8 mouse cellular contexts compared by ENCODE assay signal in the genomic region with DNA sequence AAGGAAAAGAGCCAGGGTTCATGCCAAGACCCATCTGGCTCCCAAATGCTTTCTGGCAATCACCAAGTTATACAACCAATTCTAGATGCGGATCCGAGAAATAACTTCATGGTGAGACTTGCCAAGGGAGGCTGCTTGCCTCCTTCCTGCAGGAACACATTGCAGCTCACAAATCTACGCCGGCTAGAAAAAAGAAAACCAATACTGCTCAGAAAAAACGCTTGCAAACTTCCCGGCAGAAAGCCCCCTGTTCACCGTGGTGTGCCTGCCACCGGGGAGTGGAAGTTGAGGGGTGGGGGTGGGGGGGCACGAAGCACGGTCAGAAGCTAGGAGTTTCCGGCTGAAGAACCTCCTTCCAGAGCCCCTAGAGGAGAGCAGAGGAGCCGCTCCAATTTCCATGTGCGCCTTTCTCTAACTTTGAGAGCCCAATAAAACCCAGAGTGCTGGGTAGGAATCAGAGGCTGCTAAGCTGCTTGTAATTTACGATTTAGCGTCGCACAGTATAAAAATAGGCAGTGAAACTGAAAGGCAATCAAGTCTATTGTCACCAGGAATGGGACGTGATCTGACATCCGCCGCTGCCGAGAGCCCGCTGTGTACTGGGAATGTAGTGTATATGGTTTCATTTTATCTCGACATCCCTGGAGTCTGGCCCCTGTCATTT.
DNase-seq lines count a peak whose midpoint lies in the region; ATAC-seq and TF ChIP-seq lines count a peak whose summit lies in the region.

No protein-coding gene starts in this region.

- H3K4me3 ChIP-seq in forebrain, postnatal 0 days (ENCODE audit: low read depth, low read length), result peak overlapping the region; percentile 19
- H3K4me3 ChIP-seq in hindbrain, embryonic 13.5 days, result peak overlapping the region; percentile 22
- peak overlapping the region; percentile 45 for H3K4me3 ChIP-seq in stomach, embryonic 16.5 days (replicated peaks; ENCODE audit: low read length)

- ATAC-seq in forebrain, postnatal 0 days, result peak; percentile 86
- ATAC-seq in hindbrain, embryonic 13.5 days (ENCODE audit: low FRiP score), result no peak
- ATAC-seq in megakaryocyte progenitor cell, adult 5-6 weeks (replicated peaks; ENCODE audit: poor library complexity), result peak; percentile 66
- no peak for ATAC-seq in stomach, embryonic 16.5 days (ENCODE audit: insufficient read depth, low FRiP score)

- WGBS in forebrain, postnatal 0 days, result 3% methylated on average over 22 of the region's 22 CpGs
- 9% methylated on average over 22 of the region's 22 CpGs for whole genome bisulfite sequencing in hindbrain, embryonic 13.5 days
- WGBS in stomach, embryonic 16.5 days, result 12% methylated on average over 22 of the region's 22 CpGs

- H3K27ac ChIP-seq in forebrain, postnatal 0 days (ENCODE audit: low read depth, low read length), result peak overlapping the region; percentile 21; the same call in 1 of the 2 replicates
- no peak overlapping the region for H3K27ac ChIP-seq in hindbrain, embryonic 13.5 days
- H3K27ac ChIP-seq in stomach, embryonic 16.5 days (ENCODE audit: low read length), result peak overlapping the region; percentile 48; the same call in 1 of the 2 replicates

- H3K4me1 ChIP-seq in forebrain, postnatal 0 days (ENCODE audit: insufficient read depth), result 0 out of 2 replicates have a peak, but pooled peaks cover 6% of the 10 kb centered on the region
- peaks cover 36% of the 10 kb centered on the region for H3K4me1 ChIP-seq in hindbrain, embryonic 13.5 days (replicated peaks)
- peaks cover 25% of the 10 kb centered on the region for H3K4me1 ChIP-seq in stomach, embryonic 16.5 days (ENCODE audit: control insufficient read depth, insufficient read depth, low read length)

- DNase-seq in heart, adult 11 months, result peak; percentile 95
- DNase-seq in heart, postnatal 25 days (ENCODE audit: low spot score), result no peak
- peak; percentile 61 to 67 for DNase-seq in cerebellum, adult 18-20 months
- DNase-seq in forebrain, postnatal 0 days, result peak; percentile 70
- DNase-seq in left cerebral cortex, postnatal 4 days, result peak; percentile 61

- H3K4me2 ChIP-seq in forebrain, postnatal 0 days (ENCODE audit: low read depth), result peak overlapping the region; percentile 44
- peak overlapping the region; percentile 52 for H3K4me2 ChIP-seq in hindbrain, embryonic 13.5 days
- peak overlapping the region; percentile 72 for H3K4me2 ChIP-seq in stomach, embryonic 16.5 days (ENCODE audit: low read depth, low read length)

- H3K27me3 ChIP-seq in forebrain, postnatal 0 days (ENCODE audit: insufficient read depth, low read length), result peaks cover 42% of the 10 kb centered on the region
- peaks cover 40% of the 10 kb centered on the region for H3K27me3 ChIP-seq in hindbrain, embryonic 13.5 days
- peaks cover 5% of the 10 kb centered on the region; the same call in 1 of the 2 replicates for H3K27me3 ChIP-seq in stomach, embryonic 16.5 days (ENCODE audit: control insufficient read depth, insufficient read depth, low read length)

- intact Hi-C loops in heart, postnatal 25 days (cut with DNase I), result no loop called here
- intact Hi-C loops in left cerebral cortex, postnatal 4 days (cut with DNase I), result loop anchor here (10.0 kb wide), 1 partner anchor 545 kb away; the partner anchor contains the start of gene Maf

- peak; percentile 50 for TF ChIP-seq CTCF in forebrain, postnatal 0 days (IDR thresholded peaks at IDR 0.05; ENCODE audit: low read depth)

- H3K9me3 ChIP-seq in forebrain, postnatal 0 days (ENCODE audit: low read length), result no peaks in the 10 kb centered on the region
- H3K9me3 ChIP-seq in hindbrain, embryonic 13.5 days, result no peaks in the 10 kb centered on the region
- H3K9me3 ChIP-seq in stomach, embryonic 16.5 days (replicated peaks; ENCODE audit: control insufficient read depth, low read length), result no peaks in the 10 kb centered on the region; the same call in 1 of the 2 replicates

- H3K36me3 ChIP-seq in forebrain, postnatal 0 days (ENCODE audit: insufficient read depth), result no peaks in the 10 kb centered on the region
- no peaks in the 10 kb centered on the region for H3K36me3 ChIP-seq in hindbrain, embryonic 13.5 days
- no peaks in the 10 kb centered on the region for H3K36me3 ChIP-seq in stomach, embryonic 16.5 days (ENCODE audit: control insufficient read depth, insufficient read depth, low read length)

- H3K9ac ChIP-seq in forebrain, postnatal 0 days, result peak overlapping the region; percentile 14; the same call in 1 of the 2 replicates
- H3K9ac ChIP-seq in hindbrain, embryonic 13.5 days, result 0 out of 2 replicates have a peak overlapping the region, but pooled peaks have one; percentile 49
- peak overlapping the region; percentile 63 for H3K9ac ChIP-seq in stomach, embryonic 16.5 days (ENCODE audit: low read length)

Comparison
In these comparisons a context has a peak if more than half of its experiments do, and no peak if none do; other contexts are left out.
1. ATAC-seq: peak in forebrain, postnatal 0 days (single experiment) and megakaryocyte progenitor cell, adult 5-6 weeks (single experiment); none in hindbrain, embryonic 13.5 days (single experiment) and stomach, embryonic 16.5 days (single experiment).
2. Peak in every context shown above with its lines, with median percentiles within 50 percentile points of each other: H3K4me2 ChIP-seq, H3K4me3 ChIP-seq and H3K9ac ChIP-seq.